Mouse (Mus musculus): ENCODE results near the gene BC003965. TPM values are rescaled to one million over a fixed set of nuclear protein-coding genes. Genes with fewer than 3 reads are reported as not detected.

The BC003965 gene
- polyA plus RNA-seq, 1 experiment from 2014 or later = 33.8 TPM

Other genes starting within 250 kb of the BC003965 start
- 90.0 and 102 TPM in 2 replicates for gene Mapk8ip3, start 247.6 kb upstream of the BC003965 start, polyA plus RNA-seq (2015; fragmentation: Nextera tagmentation; extraction: Ambion mirVana)
- gene Jpt2, start 223.9 kb upstream of the BC003965 start, polyA plus RNA-seq (2015; fragmentation: Nextera tagmentation; extraction: Ambion mirVana) = 82.9 and 97.9 TPM in 2 replicates
- 4.0 and 5.5 TPM in 2 replicates for gene Cramp1l, start 168.8 kb upstream of the BC003965 start, polyA plus RNA-seq (2015; fragmentation: Nextera tagmentation; extraction: Ambion mirVana)
- gene Ift140, start 168.5 kb upstream of the BC003965 start, polyA plus RNA-seq (2015; fragmentation: Nextera tagmentation; extraction: Ambion mirVana) = 17.1 and 20.8 TPM in 2 replicates
- 13.8 and 14.1 TPM in 2 replicates for gene Tmem204, start 101.0 kb upstream of the BC003965 start, polyA plus RNA-seq (2015; fragmentation: Nextera tagmentation; extraction: Ambion mirVana)
- gene Telo2, start 68.6 kb upstream of the BC003965 start, polyA plus RNA-seq (2015; fragmentation: Nextera tagmentation; extraction: Ambion mirVana) = 54.6 and 60.8 TPM in 2 replicates
- 0.49 TPM in 1 of 2 replicates, not detected in the other for gene Ptx4, start 63.8 kb upstream of the BC003965 start, polyA plus RNA-seq (2015; fragmentation: Nextera tagmentation; extraction: Ambion mirVana)
- 28.9 and 34.3 TPM in 2 replicates for gene Clcn7, start 51.2 kb upstream of the BC003965 start, polyA plus RNA-seq (2015; fragmentation: Nextera tagmentation; extraction: Ambion mirVana)
- gene Ccdc154, start 22.1 kb upstream of the BC003965 start, polyA plus RNA-seq (2015; fragmentation: Nextera tagmentation; extraction: Ambion mirVana) = not detected in 2 replicates
- not detected in 2 replicates for gene Gm38655, start 9.1 kb upstream of the BC003965 start, polyA plus RNA-seq (2015; fragmentation: Nextera tagmentation; extraction: Ambion mirVana)
- 16.0 and 17.6 TPM in 2 replicates for gene Unkl, start 3.8 kb downstream of the BC003965 start, polyA plus RNA-seq (2015; fragmentation: Nextera tagmentation; extraction: Ambion mirVana)
- gene Gnptg, start 55.6 kb downstream of the BC003965 start, polyA plus RNA-seq (2015; fragmentation: Nextera tagmentation; extraction: Ambion mirVana) = 110 and 114 TPM in 2 replicates
- 57.4 and 58.2 TPM in 2 replicates for gene Tsr3, start 55.6 kb downstream of the BC003965 start, polyA plus RNA-seq (2015; fragmentation: Nextera tagmentation; extraction: Ambion mirVana)
- 23.4 and 26.0 TPM in 2 replicates for gene Baiap3, start 71.8 kb downstream of the BC003965 start, polyA plus RNA-seq (2015; fragmentation: Nextera tagmentation; extraction: Ambion mirVana)
- 409 and 435 TPM in 2 replicates for gene Ube2i, start 90.1 kb downstream of the BC003965 start, polyA plus RNA-seq (2015; fragmentation: Nextera tagmentation; extraction: Ambion mirVana)
- not detected in 2 replicates for gene Prss34, start 113.8 kb downstream of the BC003965 start, polyA plus RNA-seq (2015; fragmentation: Nextera tagmentation; extraction: Ambion mirVana)
- gene Prss28, start 124.1 kb downstream of the BC003965 start, polyA plus RNA-seq (2015; fragmentation: Nextera tagmentation; extraction: Ambion mirVana) = not detected in 2 replicates
- gene Prss29, start 134.1 kb downstream of the BC003965 start, polyA plus RNA-seq (2015; fragmentation: Nextera tagmentation; extraction: Ambion mirVana) = not detected in 2 replicates
- gene Tpsab1, start 161.0 kb downstream of the BC003965 start, polyA plus RNA-seq (2015; fragmentation: Nextera tagmentation; extraction: Ambion mirVana) = not detected in 2 replicates
- 0.19 and 2.1 TPM in 2 replicates for gene Tpsb2, start 181.8 kb downstream of the BC003965 start, polyA plus RNA-seq (2015; fragmentation: Nextera tagmentation; extraction: Ambion mirVana)
- gene Tpsg1, start 184.7 kb downstream of the BC003965 start, polyA plus RNA-seq (2015; fragmentation: Nextera tagmentation; extraction: Ambion mirVana) = 0.43 and 0.55 TPM in 2 replicates
- 5.9 and 6.2 TPM in 2 replicates for gene Cacna1h, start 249.2 kb downstream of the BC003965 start, polyA plus RNA-seq (2015; fragmentation: Nextera tagmentation; extraction: Ambion mirVana)